In genomic region chr5:74089643-74090042, GRCm38 (mm10) we compare ENCODE assay signal across 9 mouse cellular contexts.
"Had no signal": no experiment of that assay in that cellular context is flagged by ENCODE, and none has a peak within 500 bp of the region (broad histone marks: within the 10 kb centered on the region; RNA-seq: fewer than 3 reads in every experiment).

No protein-coding gene starts in this region.

- ATAC-seq: hindbrain, postnatal 0 days; midbrain, embryonic 13.5 days had no signal

- DNase-seq: liver; lung, adult 2 months; right cerebral cortex, adult 18-20 months; thymus, postnatal 4 days had no signal

- H3K9me3 ChIP-seq: midbrain, embryonic 13.5 days had no signal

- H3K27ac ChIP-seq: hindbrain, postnatal 0 days; left cerebral cortex, adult 2 months; liver, embryonic 14.5 days; midbrain, embryonic 13.5 days; stomach, postnatal 0 days had no signal

- H3K4me3 ChIP-seq: left cerebral cortex, adult 2 months; midbrain, embryonic 13.5 days had no signal

- H3K4me2 ChIP-seq: midbrain, embryonic 13.5 days had no signal

- H3K9ac ChIP-seq: liver, embryonic 14.5 days; midbrain, embryonic 13.5 days had no signal

- H3K27me3 ChIP-seq: midbrain, embryonic 13.5 days had no signal
